Mouse (Mus musculus): Measurements from ENCODE around the gene Zfp992. TPM values are rescaled to one million over a fixed set of nuclear protein-coding genes. Genes with fewer than 3 reads are reported as not detected.
"Not testable (repeated sequence)": the region's sequence is repeated elsewhere in the genome, so short reads cannot be mapped to it uniquely, and the experiment has no call there.

The Zfp992 gene
- polyA plus RNA-seq, 1 experiment from 2014 or later = 3.9 TPM

DNA sequence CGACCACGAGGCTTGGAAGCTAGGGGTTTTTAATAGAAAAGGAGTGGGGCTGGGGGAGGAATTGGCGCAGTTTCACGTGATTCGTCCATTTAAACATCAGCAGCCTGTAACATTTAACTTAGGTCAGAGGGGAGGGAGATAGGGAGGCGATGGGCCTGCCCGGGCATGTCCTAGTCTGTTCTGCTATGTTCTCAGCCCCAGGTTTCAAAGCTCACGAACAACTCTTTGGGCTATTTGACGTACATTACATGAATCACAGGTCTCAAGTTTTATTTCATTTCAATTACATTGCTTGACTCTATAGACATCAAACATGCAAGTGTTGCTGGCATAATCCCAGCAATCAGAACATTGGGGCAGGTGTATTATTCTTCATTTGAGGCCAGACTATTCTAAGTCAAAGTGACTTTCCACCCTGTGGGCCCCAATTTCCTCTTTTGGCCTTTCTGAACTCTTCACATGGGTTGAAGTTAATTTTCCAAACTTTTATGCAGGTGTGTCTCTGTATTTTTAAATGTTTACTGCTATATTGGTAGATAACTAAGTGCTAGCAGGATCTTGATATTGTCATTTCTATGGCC, 49.0 kb downstream of the Zfp992 start:
- not testable (repeated sequence) for H3K4me3 ChIP-seq (replicated peaks); H3K9ac ChIP-seq; H3K4me1 ChIP-seq; ATAC-seq (replicated peaks; ENCODE audit: low FRiP score); H3K27ac ChIP-seq; H3K36me3 ChIP-seq; H3K4me2 ChIP-seq; H3K27me3 ChIP-seq
- 79% methylated on average over 9 of the region's 9 CpGs for WGBS
- peaks cover 62% of the 10 kb centered on the region for H3K9me3 ChIP-seq (replicated peaks)

DNA sequence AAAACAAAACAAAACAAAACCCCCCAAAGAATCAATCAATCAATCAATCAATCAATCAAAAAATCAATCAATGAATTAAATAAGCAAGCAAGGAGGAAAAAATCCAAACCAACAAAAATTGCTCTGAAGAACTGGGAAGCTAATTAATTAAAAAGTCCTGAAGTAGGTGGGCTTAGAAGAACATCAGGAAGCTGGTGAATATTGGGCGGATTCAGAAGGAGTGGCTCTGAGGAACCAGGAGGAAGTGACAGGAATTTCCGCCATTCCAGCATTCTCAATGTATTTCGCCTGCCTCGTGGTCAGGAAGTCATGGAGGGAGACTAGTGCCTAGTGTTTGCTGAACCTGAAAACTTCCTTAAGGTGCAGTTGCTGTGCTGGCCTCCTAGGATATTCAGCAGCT, 52.9 kb downstream of the Zfp992 start, which contains the start of gene Zfp981:
Zfp981 (plus strand) TSS at position 301 of the 400 bp plus-strand sequence.
- not testable (repeated sequence) for ATAC-seq (replicated peaks; ENCODE audit: low FRiP score); H3K4me3 ChIP-seq (replicated peaks); H3K36me3 ChIP-seq; H3K4me2 ChIP-seq; H3K9ac ChIP-seq; H3K27ac ChIP-seq; H3K4me1 ChIP-seq; H3K27me3 ChIP-seq
- WGBS = 88% methylated on average over 4 of the region's 4 CpGs
- peaks cover 31% of the 10 kb centered on the region for H3K9me3 ChIP-seq (replicated peaks)

DNA sequence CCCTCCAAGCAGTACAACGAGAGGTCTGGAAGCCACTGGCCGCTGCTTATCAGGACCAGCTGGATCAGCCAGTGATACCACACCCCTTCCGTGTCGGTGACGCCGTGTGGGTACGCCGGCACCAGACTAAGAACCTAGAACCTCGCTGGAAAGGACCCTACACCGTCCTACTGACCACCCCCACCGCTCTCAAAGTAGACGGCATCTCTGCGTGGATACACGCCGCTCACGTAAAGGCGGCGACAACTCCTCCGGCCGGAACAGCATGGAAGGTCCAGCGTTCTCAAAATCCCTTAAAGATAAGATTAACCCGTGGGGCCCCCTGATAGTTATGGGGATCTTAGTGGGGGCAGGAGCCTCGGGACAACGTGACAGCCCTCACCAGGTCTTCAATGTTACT, 60.2 kb downstream of the Zfp992 start:
- not testable (repeated sequence) for H3K4me3 ChIP-seq (replicated peaks); H3K27me3 ChIP-seq; ATAC-seq (replicated peaks; ENCODE audit: low FRiP score); H3K27ac ChIP-seq; H3K4me2 ChIP-seq; H3K36me3 ChIP-seq; H3K9ac ChIP-seq; H3K4me1 ChIP-seq
- H3K9me3 ChIP-seq (replicated peaks) = peaks cover 16% of the 10 kb centered on the region
- WGBS = 96% methylated on average over 23 of the region's 24 CpGs

DNA sequence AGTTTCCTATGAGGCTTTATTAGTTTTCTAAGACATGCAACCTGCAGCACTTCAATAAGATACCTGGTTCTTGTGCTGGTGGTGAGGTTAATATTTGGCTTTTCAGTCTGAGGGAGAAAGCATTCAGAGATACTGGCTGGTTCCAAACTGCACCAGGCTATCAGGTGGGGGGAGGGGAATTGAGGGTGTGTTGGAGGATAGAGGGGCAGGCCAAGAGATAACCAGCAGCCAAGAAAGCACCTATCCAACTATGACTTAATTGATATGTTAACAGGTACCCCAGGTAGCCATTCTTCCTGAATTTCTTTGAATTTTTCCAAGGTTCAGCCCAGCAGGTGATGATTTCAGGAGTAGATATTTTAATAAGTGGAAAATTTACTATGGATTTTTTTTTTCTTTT, 63.0 kb downstream of the Zfp992 start:
- peaks cover 36% of the 10 kb centered on the region for H3K9me3 ChIP-seq (replicated peaks)
- H3K9ac ChIP-seq; H3K4me2 ChIP-seq; H3K27me3 ChIP-seq; H3K4me1 ChIP-seq; ATAC-seq (replicated peaks; ENCODE audit: low FRiP score); H3K36me3 ChIP-seq; H3K4me3 ChIP-seq (replicated peaks); H3K27ac ChIP-seq: not testable (repeated sequence)

DNA sequence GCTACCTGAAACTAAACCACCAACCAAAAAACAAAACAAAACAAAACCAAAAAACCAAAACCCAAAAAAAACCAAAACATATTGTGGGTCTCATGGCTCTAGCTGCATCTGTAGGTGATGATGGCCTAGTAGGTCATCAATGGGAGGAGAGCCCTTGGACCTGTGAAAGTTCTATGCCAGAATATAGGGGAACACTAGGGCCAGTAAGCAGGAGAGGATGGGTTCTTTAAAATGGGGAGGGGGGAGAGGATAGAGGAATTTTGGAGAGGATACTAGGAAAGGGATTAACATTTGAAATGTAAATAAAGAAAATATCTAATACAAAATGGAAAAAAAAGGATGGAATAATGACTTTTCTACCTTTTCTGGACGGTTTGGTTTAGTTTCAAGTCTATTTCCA, 67.7 kb downstream of the Zfp992 start:
- Histone ChIP-seq H3K36me3 (no peaks in the 10 kb centered on the region), H3K4me2 (no peak overlapping the region), H3K9me3 (replicated peaks) (peaks cover 68% of the 10 kb centered on the region), H3K4me1 (no peaks in the 10 kb centered on the region), H3K4me3 (replicated peaks) (no peak overlapping the region), H3K9ac (no peak overlapping the region), H3K27me3 (no peaks in the 10 kb centered on the region), H3K27ac (no peak overlapping the region)
- ATAC-seq (replicated peaks; ENCODE audit: low FRiP score) = no peak
- WGBS = 57% methylated on average over 1 of the region's 1 CpGs

DNA sequence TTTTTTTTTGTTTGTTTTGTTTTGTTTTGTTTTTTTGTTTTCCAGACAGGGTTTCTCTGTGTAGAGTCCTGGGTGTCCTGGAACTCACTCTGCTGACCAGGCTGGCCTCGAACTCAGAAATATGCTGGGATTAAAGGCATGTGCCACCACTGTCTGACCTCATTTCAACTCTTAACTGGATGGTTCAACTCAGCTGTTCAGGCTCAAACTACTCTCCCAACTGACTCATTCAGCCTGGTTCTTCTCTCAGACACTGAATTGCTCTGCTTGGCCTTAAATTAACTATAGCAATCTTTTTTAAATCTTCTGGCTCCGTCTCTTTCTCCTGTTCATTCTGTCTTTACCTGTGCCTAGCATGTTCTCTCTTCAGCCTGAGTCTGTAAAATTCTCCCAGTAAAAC, 68.3 kb downstream of the Zfp992 start:
- peaks cover 70% of the 10 kb centered on the region for H3K9me3 ChIP-seq (replicated peaks)
- 65% methylated on average over 2 of the region's 2 CpGs for WGBS
- H3K4me2 ChIP-seq; H3K4me1 ChIP-seq; H3K27ac ChIP-seq; H3K4me3 ChIP-seq (replicated peaks); H3K36me3 ChIP-seq; H3K9ac ChIP-seq; H3K27me3 ChIP-seq; ATAC-seq (replicated peaks; ENCODE audit: low FRiP score): not testable (repeated sequence)

Other genes with a start within 250 kb of the Zfp992 start
- 0.06 TPM in 1 of 2 replicates, not detected in the other for gene Zfp981, start 53.0 kb downstream of the Zfp992 start, polyA plus RNA-seq (2015; fragmentation: Nextera tagmentation; extraction: Ambion mirVana)
- 3.1 and 4.4 TPM in 2 replicates for gene Zfp993, start 161.9 kb downstream of the Zfp992 start, polyA plus RNA-seq (2015; fragmentation: Nextera tagmentation; extraction: Ambion mirVana)

Data from kidney, embryonic 15.5 days (tissue).